Mouse (Mus musculus) macrophage (primary cell): ENCODE results near the gene Brinp2. TPM values are rescaled to one million over a fixed set of nuclear protein-coding genes. Genes with fewer than 3 reads are reported as not detected.

Experiments used
- H3K27ac ChIP-seq: fragments of 350-480 bp; formaldehyde crosslinking; 2 replicates; pipeline ENCODE4 v1.9.0; 2021
- H3K36me3 ChIP-seq: fragments of 350-480 bp; formaldehyde crosslinking; 2 replicates; pipeline ENCODE4 v1.9.0; 2021; ENCODE audit errors: inconsistent target
- H3K4me3 ChIP-seq: fragments of 350-480 bp; formaldehyde crosslinking; 2 replicates; pipeline ENCODE4 v1.9.0; 2021; ENCODE audit errors: inconsistent target
- H3K79me2 ChIP-seq: fragments of 350-480 bp; formaldehyde crosslinking; 2 replicates; pipeline ENCODE4 v1.9.0; 2021; ENCODE audit errors: inconsistent target
- WGBS: methylation state at CpG from one replicate; pipeline ENCODE4 v1.1.7; 2026; ENCODE audit warnings: inconsistent platforms; ENCODE audit not compliant: missing documents; 5-methylcytosine and 5-hydroxymethylcytosine counted together
- polyA plus RNA-seq: library from polyadenylated mRNA; stranded (reverse); fragments of 250-400 nt; gene quantifications from 3 replicates; pipeline ENCODE4 v1.2.4, GENCODE M21; 2018; ENCODE audit warnings: inconsistent platforms

The Brinp2 gene
- polyA plus RNA-seq, 1 experiment from 2014 or later = not detected

GRCm38 (mm10) chr1:158220148-158220547 is 136.0 kb downstream of the Brinp2 start:
- Histone ChIP-seq H3K36me3 (no peaks in the 10 kb centered on the region), H3K79me2 (no peaks in the 10 kb centered on the region), H3K27ac (no peak overlapping the region), H3K4me3 (no peak overlapping the region)
- 77% methylated on average over 4 of the region's 4 CpGs for WGBS

GRCm38 (mm10) chr1:158218750-158219149 is 137.4 kb downstream of the Brinp2 start:
- Histone ChIP-seq H3K36me3 (no peaks in the 10 kb centered on the region), H3K79me2 (no peaks in the 10 kb centered on the region), H3K4me3 (no peak overlapping the region), H3K27ac (no peak overlapping the region)
- WGBS = 80% methylated on average over 1 of the region's 1 CpGs

- H3K4me3 ChIP-seq = no peak overlapping the region
- H3K27ac ChIP-seq = no peak overlapping the region
- 80% methylated on average over 2 of the region's 2 CpGs for WGBS
- no peaks in the 10 kb centered on the region for H3K79me2 ChIP-seq
- H3K36me3 ChIP-seq = no peaks in the 10 kb centered on the region
These were observed 137.8 kb downstream of the Brinp2 start for GRCm38 (mm10) chr1:158218294-158218693.

- no peak overlapping the region for H3K4me3 ChIP-seq
- 83% methylated on average over 9 of the region's 9 CpGs for WGBS
- H3K36me3 ChIP-seq = no peaks in the 10 kb centered on the region
- no peak overlapping the region for H3K27ac ChIP-seq
- no peaks in the 10 kb centered on the region for H3K79me2 ChIP-seq
These were observed 140.5 kb downstream of the Brinp2 start for GRCm38 (mm10) chr1:158215581-158215980.

GRCm38 (mm10) chr1:158214743-158215142 is 141.4 kb downstream of the Brinp2 start:
- H3K4me3 ChIP-seq = no peak overlapping the region
- 50% methylated on average over 5 of the region's 5 CpGs for WGBS
- no peaks in the 10 kb centered on the region for H3K79me2 ChIP-seq
- H3K27ac ChIP-seq = no peak overlapping the region
- H3K36me3 ChIP-seq = no peaks in the 10 kb centered on the region

- H3K36me3 ChIP-seq = no peaks in the 10 kb centered on the region
- H3K4me3 ChIP-seq = no peak overlapping the region
- WGBS = 97% methylated on average over 4 of the region's 4 CpGs
- H3K27ac ChIP-seq = no peak overlapping the region
- no peaks in the 10 kb centered on the region for H3K79me2 ChIP-seq
These were observed 142.4 kb downstream of the Brinp2 start for GRCm38 (mm10) chr1:158213736-158214135.

- no peaks in the 10 kb centered on the region for H3K79me2 ChIP-seq
- no peak overlapping the region for H3K27ac ChIP-seq
- WGBS = 51% methylated on average over 2 of the region's 2 CpGs
- no peaks in the 10 kb centered on the region for H3K36me3 ChIP-seq
- no peak overlapping the region for H3K4me3 ChIP-seq
These were observed 148.5 kb downstream of the Brinp2 start for GRCm38 (mm10) chr1:158207620-158208019.

- no peak overlapping the region for H3K27ac ChIP-seq
- H3K36me3 ChIP-seq = no peaks in the 10 kb centered on the region
- H3K79me2 ChIP-seq = no peaks in the 10 kb centered on the region
- 71% methylated on average over 2 of the region's 2 CpGs for WGBS
- no peak overlapping the region for H3K4me3 ChIP-seq
These were observed 153.2 kb downstream of the Brinp2 start for GRCm38 (mm10) chr1:158202932-158203331.

Other genes starting within 250 kb of the Brinp2 start
- gene Astn1, start 5.9 kb upstream of the Brinp2 start, polyA plus RNA-seq = not detected in 3 replicates